Mouse (Mus musculus): ENCODE results near the gene Piezo1. TPM values are rescaled to one million over a fixed set of nuclear protein-coding genes. Genes with fewer than 3 reads are reported as not detected.

Piezo1 gene
- polyA plus RNA-seq, 1 experiment from 2014 or later = 8.2 TPM

- 43% methylated on average over 10 of the region's 10 CpGs for WGBS
- no peak overlapping the region for H3K27ac ChIP-seq (replicated peaks)
- no peaks in the 10 kb centered on the region for H3K27me3 ChIP-seq (ENCODE audit: low read depth, poor library complexity, severe bottlenecking)
- H3K36me3 ChIP-seq = peaks cover 4% of the 10 kb centered on the region; the same call in 1 of the 2 replicates
- DNase-seq (ENCODE audit: low spot score) = peak; percentile 70
- no peaks in the 10 kb centered on the region; the same call in 1 of the 2 replicates for H3K4me1 ChIP-seq
- H3K9me3 ChIP-seq (replicated peaks) = no peaks in the 10 kb centered on the region
- H3K4me3 ChIP-seq = no peak overlapping the region
Measured at GRCm38 (mm10) chr8:122500856-122501255, 50.3 kb downstream of the Piezo1 start.

DNA sequence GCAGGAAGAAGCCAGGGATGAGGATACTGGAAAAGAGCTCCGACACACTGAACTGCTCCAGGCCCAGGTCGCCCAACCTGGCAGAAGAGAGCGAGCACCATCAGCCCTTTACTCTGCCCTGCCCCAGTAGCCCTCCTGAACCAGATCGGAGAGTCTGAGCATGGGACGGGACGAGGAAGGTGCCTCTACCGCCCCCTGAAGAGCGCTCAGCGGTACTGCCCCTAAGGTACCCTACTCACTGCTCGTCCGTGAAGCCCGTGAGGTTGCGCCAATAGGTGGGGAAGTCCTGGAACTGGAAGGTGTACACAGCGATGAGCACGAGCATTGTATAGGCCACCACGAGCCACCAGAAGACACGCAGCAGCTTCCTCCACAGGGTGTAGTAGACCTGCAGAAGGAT lies 53.2 kb downstream of the Piezo1 start:
- WGBS = 67% methylated on average over 17 of the region's 17 CpGs
- Histone ChIP-seq H3K9me3 (replicated peaks) (no peaks in the 10 kb centered on the region), H3K27ac (replicated peaks) (no peak overlapping the region), H3K36me3 (peaks cover 16% of the 10 kb centered on the region; the same call in 1 of the 2 replicates), H3K27me3 (ENCODE audit: low read depth, poor library complexity, severe bottlenecking) (no peaks in the 10 kb centered on the region), H3K4me1 (no peaks in the 10 kb centered on the region; the same call in 1 of the 2 replicates), H3K4me3 (no peak overlapping the region)
- no peak for DNase-seq (ENCODE audit: low spot score)

- DNase-seq (ENCODE audit: low spot score) = no peak
- WGBS = 86% methylated on average over 12 of the region's 12 CpGs
- H3K27ac ChIP-seq (replicated peaks) = no peak overlapping the region
- no peaks in the 10 kb centered on the region for H3K9me3 ChIP-seq (replicated peaks)
- H3K27me3 ChIP-seq (ENCODE audit: low read depth, poor library complexity, severe bottlenecking) = no peaks in the 10 kb centered on the region
- peaks cover 16% of the 10 kb centered on the region; the same call in 1 of the 2 replicates for H3K36me3 ChIP-seq
- no peaks in the 10 kb centered on the region; the same call in 1 of the 2 replicates for H3K4me1 ChIP-seq
- no peak overlapping the region for H3K4me3 ChIP-seq
Measured at GRCm38 (mm10) chr8:122497016-122497734, 54.0 kb downstream of the Piezo1 start.

DNA sequence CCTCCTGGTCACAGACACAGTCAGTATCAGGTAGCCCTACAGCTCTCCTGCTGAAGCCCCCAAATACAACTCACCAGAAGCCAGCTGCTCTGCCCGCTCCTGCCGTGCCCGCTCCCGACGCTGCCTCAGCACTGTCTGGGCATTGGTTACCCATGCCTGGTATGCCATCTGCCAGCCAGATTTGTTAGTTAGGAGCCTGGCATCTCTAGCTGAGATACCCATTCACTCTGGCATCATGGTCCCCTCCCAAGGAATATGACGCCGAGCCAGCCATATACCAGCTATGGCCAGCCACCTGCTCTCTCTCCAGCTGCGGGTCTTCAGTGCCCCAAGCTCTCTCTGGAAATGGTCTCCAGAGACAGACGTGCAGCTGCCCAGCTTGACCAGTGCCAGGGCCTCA lies 62.7 kb downstream of the Piezo1 start:
- Histone ChIP-seq H3K36me3 (peaks cover 40% of the 10 kb centered on the region), H3K9me3 (replicated peaks) (no peaks in the 10 kb centered on the region), H3K4me1 (no peaks in the 10 kb centered on the region), H3K27me3 (ENCODE audit: low read depth, poor library complexity, severe bottlenecking) (no peaks in the 10 kb centered on the region), H3K27ac (replicated peaks) (no peak overlapping the region), H3K4me3 (no peak overlapping the region)
- no peak for DNase-seq (ENCODE audit: low spot score)
- 95% methylated on average over 9 of the region's 9 CpGs for WGBS

DNA sequence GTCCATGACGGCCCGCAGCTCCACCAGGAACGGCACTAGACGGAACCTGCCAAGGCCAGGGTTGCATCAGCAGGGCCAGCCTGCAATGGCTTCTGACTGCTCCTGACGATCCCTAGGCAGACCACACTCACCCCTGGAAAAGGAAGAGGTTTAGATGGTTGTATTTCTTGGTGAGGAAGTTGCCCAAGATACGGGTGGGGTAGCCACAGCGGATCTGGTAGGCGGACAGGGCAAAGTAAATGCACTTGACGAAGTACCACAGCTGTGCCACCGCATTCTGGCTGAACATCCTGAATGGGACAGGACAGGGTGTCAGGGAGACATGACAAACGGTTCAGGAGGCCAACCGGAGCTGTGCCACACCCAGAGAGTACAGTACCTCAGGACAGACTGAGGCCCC lies 66.3 kb downstream of the Piezo1 start:
- Histone ChIP-seq H3K9me3 (replicated peaks) (no peaks in the 10 kb centered on the region), H3K36me3 (peaks cover 68% of the 10 kb centered on the region), H3K27me3 (ENCODE audit: low read depth, poor library complexity, severe bottlenecking) (no peaks in the 10 kb centered on the region), H3K4me3 (no peak overlapping the region), H3K27ac (replicated peaks) (no peak overlapping the region), H3K4me1 (no peaks in the 10 kb centered on the region)
- DNase-seq (ENCODE audit: low spot score) = no peak
- 94% methylated on average over 12 of the region's 12 CpGs for WGBS

GRCm38 (mm10) chr8:122483877-122484276 lies 67.3 kb downstream of the Piezo1 start:
- Histone ChIP-seq H3K9me3 (replicated peaks) (no peaks in the 10 kb centered on the region), H3K4me3 (no peak overlapping the region), H3K36me3 (peaks cover 73% of the 10 kb centered on the region), H3K27ac (replicated peaks) (no peak overlapping the region), H3K27me3 (ENCODE audit: low read depth, poor library complexity, severe bottlenecking) (no peaks in the 10 kb centered on the region), H3K4me1 (0 out of 2 replicates have a peak, but pooled peaks cover 4% of the 10 kb centered on the region)
- no peak for DNase-seq (ENCODE audit: low spot score)
- 95% methylated on average over 7 of the region's 7 CpGs for WGBS

GRCm38 (mm10) chr8:122482448-122482847 lies 68.7 kb downstream of the Piezo1 start:
- Histone ChIP-seq H3K9me3 (replicated peaks) (no peaks in the 10 kb centered on the region), H3K27me3 (ENCODE audit: low read depth, poor library complexity, severe bottlenecking) (no peaks in the 10 kb centered on the region), H3K4me3 (no peak overlapping the region), H3K36me3 (peaks cover 84% of the 10 kb centered on the region), H3K4me1 (peaks cover 8% of the 10 kb centered on the region), H3K27ac (replicated peaks) (no peak overlapping the region)
- WGBS = 96% methylated on average over 8 of the region's 8 CpGs
- DNase-seq (ENCODE audit: low spot score) = no peak

GRCm38 (mm10) chr8:122475580-122476320 lies 75.4 kb downstream of the Piezo1 start, which contains the start of the genes Rnf166 and Ctu2:
Gene Rnf166 (minus strand): TSS chr8:122476064.
Gene Ctu2 (plus strand): TSS chr8:122476143.
- Histone ChIP-seq H3K4me3 (peak within 1 kb of the TSS; percentile 81), H3K36me3 (peaks cover 63% of the 10 kb centered on the region), H3K9me3 (replicated peaks) (no peaks in the 10 kb centered on the region), H3K27ac (replicated peaks) (peak within 1 kb of the TSS; percentile 92), H3K4me1 (peaks cover 34% of the 10 kb centered on the region), H3K27me3 (ENCODE audit: low read depth, poor library complexity, severe bottlenecking) (no peaks in the 10 kb centered on the region)
- peak; percentile 93 for DNase-seq (ENCODE audit: low spot score)
- WGBS = under 1% methylated on average over 101 of the region's 103 CpGs

DNA sequence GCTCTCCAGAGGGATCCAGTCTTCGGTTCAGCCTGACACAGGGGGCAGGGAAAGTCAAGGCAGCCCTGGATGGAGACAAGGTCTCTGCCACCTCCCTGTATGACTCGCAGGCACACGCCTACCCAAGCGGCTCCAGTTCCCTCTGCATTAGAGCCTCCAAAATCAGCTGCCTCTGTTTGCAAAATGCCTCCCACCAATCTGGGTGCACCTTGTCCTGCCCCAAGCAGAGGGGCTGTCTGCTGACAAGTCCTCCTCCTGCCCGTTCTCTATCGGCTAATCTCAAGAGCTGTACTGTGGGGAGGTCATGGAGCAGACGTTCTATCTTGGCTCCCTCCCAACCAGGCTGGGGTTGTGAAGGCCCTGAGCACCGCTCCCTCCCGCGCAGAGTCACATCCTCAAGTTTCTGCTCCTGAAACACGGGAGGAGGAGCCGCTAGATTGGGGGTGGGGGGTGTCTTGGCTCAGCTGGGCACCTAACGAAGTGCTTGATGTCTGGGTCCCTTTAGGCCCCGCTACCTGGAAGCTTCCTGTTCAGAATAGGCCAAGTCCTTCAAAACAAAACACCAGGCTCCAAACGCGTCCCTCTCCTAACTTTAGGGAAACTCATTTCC lies 76.1 kb downstream of the Piezo1 start:
- Histone ChIP-seq H3K4me3 (peak overlapping the region; percentile 81), H3K4me1 (peaks cover 34% of the 10 kb centered on the region), H3K36me3 (peaks cover 63% of the 10 kb centered on the region), H3K9me3 (replicated peaks) (no peaks in the 10 kb centered on the region), H3K27me3 (ENCODE audit: low read depth, poor library complexity, severe bottlenecking) (no peaks in the 10 kb centered on the region), H3K27ac (replicated peaks) (peak overlapping the region; percentile 92)
- WGBS = 17% methylated on average over 16 of the region's 16 CpGs
- DNase-seq (ENCODE audit: low spot score) = no peak

- H3K9me3 ChIP-seq (replicated peaks) = no peaks in the 10 kb centered on the region
- DNase-seq (ENCODE audit: low spot score) = no peak
- no peaks in the 10 kb centered on the region for H3K27me3 ChIP-seq (ENCODE audit: low read depth, poor library complexity, severe bottlenecking)
- no peak overlapping the region for H3K27ac ChIP-seq (replicated peaks)
- peak overlapping the region; percentile 18; the same call in 1 of the 2 replicates for H3K4me3 ChIP-seq
- peaks cover 59% of the 10 kb centered on the region for H3K36me3 ChIP-seq
- peaks cover 31% of the 10 kb centered on the region for H3K4me1 ChIP-seq
- WGBS = 94% methylated on average over 8 of the region's 8 CpGs
Measured at GRCm38 (mm10) chr8:122473911-122474421, 77.2 kb downstream of the Piezo1 start.

GRCm38 (mm10) chr8:122470691-122471090 lies 80.4 kb downstream of the Piezo1 start:
- no peak for DNase-seq (ENCODE audit: low spot score)
- Histone ChIP-seq H3K4me3 (no peak overlapping the region), H3K36me3 (peaks cover 67% of the 10 kb centered on the region), H3K27me3 (ENCODE audit: low read depth, poor library complexity, severe bottlenecking) (no peaks in the 10 kb centered on the region), H3K27ac (replicated peaks) (no peak overlapping the region), H3K4me1 (peaks cover 15% of the 10 kb centered on the region), H3K9me3 (replicated peaks) (no peaks in the 10 kb centered on the region)
- 79% methylated on average over 5 of the region's 5 CpGs for WGBS

DNA sequence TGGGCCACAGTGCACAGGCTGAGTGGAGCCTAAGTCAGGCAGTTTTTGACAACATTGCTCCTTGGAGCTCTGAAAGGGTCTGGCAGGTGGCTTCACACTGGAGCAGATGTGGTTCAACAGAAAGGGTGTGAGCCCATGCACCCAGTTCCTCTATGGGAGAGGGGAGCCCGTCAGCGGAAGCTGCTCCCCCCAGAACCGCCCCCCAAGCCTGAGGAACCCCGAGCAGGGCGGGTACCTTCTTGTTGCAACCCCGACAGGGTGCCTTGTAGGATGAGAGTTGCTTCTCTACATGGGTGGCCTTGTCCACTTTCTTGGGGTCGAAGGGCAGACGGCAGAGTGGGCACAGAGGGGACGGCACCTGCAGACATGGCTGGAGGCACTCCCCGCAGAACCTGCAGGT lies 81.2 kb downstream of the Piezo1 start:
- H3K4me1 ChIP-seq = peaks cover 10% of the 10 kb centered on the region
- DNase-seq (ENCODE audit: low spot score) = no peak
- WGBS = 90% methylated on average over 10 of the region's 10 CpGs
- H3K36me3 ChIP-seq = peaks cover 67% of the 10 kb centered on the region
- no peak overlapping the region for H3K4me3 ChIP-seq
- no peak overlapping the region for H3K27ac ChIP-seq (replicated peaks)
- H3K9me3 ChIP-seq (replicated peaks) = no peaks in the 10 kb centered on the region
- no peaks in the 10 kb centered on the region for H3K27me3 ChIP-seq (ENCODE audit: low read depth, poor library complexity, severe bottlenecking)
